Mouse (Mus musculus) cerebellum, adult 2 months (tissue): ENCODE results near the gene Acox3. TPM values are rescaled to one million over a fixed set of nuclear protein-coding genes. Genes with fewer than 3 reads are reported as not detected.
A peak's percentile ranks its signal among the peaks of the same experiment; 100 is the strongest.

Source experiments
- DNase-seq, 2 experiments: peaks; one replicate each; pipeline ENCODE4 v3.0.0; 2021
- H3K27ac ChIP-seq: fragments of 200-500 bp; 2 replicates; pipeline ENCODE4 v1.5.1; 2012; ENCODE audit warnings: low read length, control low read depth, inconsistent platforms; ENCODE audit not compliant: insufficient read depth
- H3K27me3 ChIP-seq: fragments of 200-500 bp; 2 replicates; pipeline ENCODE4 v1.6.1; 2012; ENCODE audit warnings: inconsistent platforms, mild to moderate bottlenecking, low read length, moderate library complexity; ENCODE audit not compliant: control insufficient read depth, insufficient read depth
- H3K4me1 ChIP-seq: fragments of 200-500 bp; 2 replicates; pipeline ENCODE4 v1.6.1; 2011; ENCODE audit warnings: low read length; ENCODE audit not compliant: control insufficient read depth, insufficient read depth
- H3K4me3 ChIP-seq: fragments of 200-500 bp; replicated peaks from 2 replicates; pipeline ENCODE3; 2011; ENCODE audit warnings: mild to moderate bottlenecking, low read depth, low read length, control low read depth; ENCODE audit not compliant: insufficient read depth
- CTCF ChIP-seq: fragments of 200-500 bp; IDR thresholded peaks from 2 replicates; pipeline ENCODE4 v1.5.1; 2011; ENCODE audit warnings: low read depth, mild to moderate bottlenecking, control low read depth, low read length, moderate library complexity, borderline replicate concordance; ENCODE audit not compliant: insufficient read depth
- POLR2A ChIP-seq: fragments of 200-500 bp; IDR thresholded peaks from 2 replicates; pipeline ENCODE4 v1.6.1; 2011; ENCODE audit warnings: low read length, control low read depth, borderline replicate concordance; ENCODE audit not compliant: insufficient read depth
- WGBS: fragments of 180-500 bp; shearing (Covaris S2); methylation state at CpG from one replicate; pipeline ENCODE4 v1.1.7; 2018; 5-methylcytosine and 5-hydroxymethylcytosine counted together
- polyA plus RNA-seq: library from polyadenylated mRNA; depleted of rRNA; stranded (reverse); fragments of >200 nt; gene quantifications from 2 replicates; pipeline ENCODE4 v1.2.3, GENCODE M21; 2012; rRNA removed

The Acox3 gene
- polyA plus RNA-seq: 33.3 and 33.7 TPM in 2 replicates

DNA sequence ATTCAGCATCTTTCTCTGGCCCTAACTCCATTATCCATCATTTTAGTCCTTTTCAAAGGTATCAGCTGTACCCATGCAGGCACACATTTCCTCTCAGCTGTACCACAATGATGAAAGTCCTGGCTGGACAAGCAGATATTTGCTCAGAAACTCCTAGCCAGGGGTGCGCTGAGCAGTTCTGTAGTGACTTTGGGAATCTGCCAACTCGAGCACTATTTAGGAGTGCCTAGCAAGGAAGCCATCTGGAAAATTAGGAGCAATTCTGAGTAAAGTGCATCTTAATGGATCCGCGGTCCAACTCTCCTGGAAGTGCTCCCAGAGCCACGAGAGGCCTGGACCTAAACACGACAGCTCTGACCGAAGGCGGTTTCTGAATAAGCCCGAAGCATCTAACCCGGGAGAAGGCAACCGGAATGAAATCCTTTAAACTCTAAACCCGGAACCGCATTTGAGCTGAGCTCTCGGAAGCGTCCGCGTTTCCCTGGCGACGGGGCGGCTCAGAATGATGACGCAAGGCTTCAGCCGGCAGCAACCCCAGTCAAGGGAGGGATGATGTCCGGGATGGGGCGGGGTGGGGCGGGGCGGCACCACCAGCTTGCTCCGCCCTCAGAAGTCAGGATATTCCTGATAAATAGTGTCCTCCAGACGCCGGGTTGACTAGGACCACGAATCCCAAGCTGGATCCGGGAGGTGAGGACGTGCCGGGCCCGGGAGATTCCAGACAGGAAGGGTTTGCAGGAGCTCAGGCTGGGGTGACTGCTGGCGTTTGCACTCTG, at the start of gene Acox3:
Gene Acox3, plus strand, starts transcription at position 596 of the 776 bp plus-strand sequence.
- peak; percentile 97 to 98 for DNase-seq
- Histone ChIP-seq H3K27ac (peak within 1 kb of the TSS; percentile 76), H3K27me3 (no peaks in the 10 kb centered on the region), H3K4me3 (peak within 1 kb of the TSS; percentile 99), H3K4me1 (peaks cover 7% of the 10 kb centered on the region; the same call in 1 of the 2 replicates)
- WGBS: under 1% methylated on average over 35 of the region's 35 CpGs
- TF ChIP-seq CTCF (no peak), POLR2A (peak; percentile 56; the same call in 1 of the 2 replicates)

DNA sequence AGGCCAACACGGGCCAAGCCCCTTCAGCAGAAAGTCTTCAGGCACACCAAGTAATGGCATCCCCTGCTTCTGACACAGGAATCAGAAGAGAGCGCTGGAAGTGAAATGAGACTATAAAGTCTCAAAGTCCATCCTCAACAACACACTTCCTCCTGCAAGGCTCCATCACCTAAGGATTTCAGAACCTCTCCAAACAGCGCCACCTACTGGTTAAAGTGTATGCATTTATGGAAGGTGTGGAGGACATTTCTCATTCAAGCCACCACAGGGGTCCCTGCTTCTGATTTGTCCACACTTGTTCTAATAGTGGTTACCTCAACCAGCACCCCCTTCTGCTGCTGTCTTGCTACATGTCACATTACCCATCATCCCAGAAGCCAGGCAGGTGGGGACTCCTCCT, 46.6 kb upstream of the Acox3 start:
- DNase-seq: no peak
- no peaks in the 10 kb centered on the region for H3K27me3 ChIP-seq
- no peak overlapping the region for H3K4me3 ChIP-seq
- 68% methylated on average over 3 of the region's 3 CpGs for WGBS
- no peak for TF ChIP-seq CTCF
- TF ChIP-seq POLR2A: no peak
- H3K4me1 ChIP-seq: no peaks in the 10 kb centered on the region
- no peak overlapping the region for H3K27ac ChIP-seq

DNA sequence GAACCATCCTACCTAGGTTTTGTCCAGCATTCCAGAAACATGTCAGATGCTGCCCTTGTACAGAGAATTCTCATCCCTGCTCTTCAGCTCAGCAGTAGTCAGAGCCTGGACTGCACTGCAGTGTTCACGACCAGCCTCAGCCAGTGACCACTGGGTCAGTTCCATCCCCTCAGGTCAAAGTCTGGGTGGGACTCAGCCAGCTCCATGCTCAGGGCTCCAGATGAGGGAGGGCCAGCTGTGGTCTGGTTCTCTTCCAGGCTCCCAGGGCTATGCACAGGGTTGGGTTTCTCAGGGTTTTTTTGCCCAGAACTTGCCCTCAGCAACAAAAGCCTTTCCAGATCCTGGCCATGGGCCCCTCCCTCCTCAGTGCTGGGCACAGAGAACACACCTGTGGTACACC, 45.4 kb upstream of the Acox3 start:
- DNase-seq: no peak
- H3K4me1 ChIP-seq: no peaks in the 10 kb centered on the region
- no peak overlapping the region for H3K4me3 ChIP-seq
- TF ChIP-seq CTCF: no peak
- no peak for TF ChIP-seq POLR2A
- 76% methylated on average over 1 of the region's 1 CpGs for WGBS
- no peaks in the 10 kb centered on the region for H3K27me3 ChIP-seq
- H3K27ac ChIP-seq: no peak overlapping the region

DNA sequence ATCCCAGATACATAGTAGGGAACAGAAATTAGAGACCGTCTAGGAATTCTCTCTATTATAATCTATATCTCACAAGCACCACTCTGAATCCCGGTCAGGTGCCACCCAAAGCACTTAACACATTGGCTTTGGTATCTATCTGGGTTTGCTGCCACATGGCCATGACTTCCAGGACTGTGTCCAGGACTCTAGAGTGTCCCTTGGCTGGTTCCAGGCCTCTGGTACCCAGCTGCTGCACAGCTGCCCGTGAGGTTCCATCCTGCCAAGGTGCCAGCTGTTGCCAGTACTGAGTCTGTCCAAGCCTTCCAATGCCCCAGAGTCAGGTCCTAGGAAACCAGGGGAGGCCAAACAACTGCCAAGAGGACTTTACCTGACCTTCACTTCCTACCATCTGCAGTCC, 44.8 kb upstream of the Acox3 start:
- 34% methylated on average over 3 of the region's 3 CpGs for WGBS
- TF ChIP-seq POLR2A: no peak
- TF ChIP-seq CTCF: no peak
- Histone ChIP-seq H3K27ac (no peak overlapping the region), H3K4me1 (no peaks in the 10 kb centered on the region), H3K4me3 (no peak overlapping the region), H3K27me3 (no peaks in the 10 kb centered on the region)
- DNase-seq: no peak

DNA sequence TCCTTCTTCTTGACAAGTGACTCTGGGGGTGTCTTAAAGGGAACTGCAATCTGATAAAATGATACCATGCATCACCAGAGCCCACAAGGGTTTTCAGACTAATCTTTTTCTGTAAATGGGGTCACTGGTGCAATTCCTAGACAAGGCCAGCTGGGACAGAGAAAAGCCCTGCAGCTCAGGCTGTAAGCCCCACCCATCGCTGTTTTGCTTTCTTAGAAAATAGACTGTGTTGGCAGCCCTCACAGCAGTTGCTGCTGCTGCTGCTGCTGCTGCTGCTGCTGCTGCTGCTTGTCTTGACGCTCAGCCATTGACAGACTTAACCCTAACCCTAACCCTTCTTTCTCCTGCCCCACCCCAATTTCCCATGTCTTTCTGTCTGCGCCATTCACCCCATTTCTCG, 43.3 kb upstream of the Acox3 start:
- WGBS: 57% methylated on average over 4 of the region's 4 CpGs

DNA sequence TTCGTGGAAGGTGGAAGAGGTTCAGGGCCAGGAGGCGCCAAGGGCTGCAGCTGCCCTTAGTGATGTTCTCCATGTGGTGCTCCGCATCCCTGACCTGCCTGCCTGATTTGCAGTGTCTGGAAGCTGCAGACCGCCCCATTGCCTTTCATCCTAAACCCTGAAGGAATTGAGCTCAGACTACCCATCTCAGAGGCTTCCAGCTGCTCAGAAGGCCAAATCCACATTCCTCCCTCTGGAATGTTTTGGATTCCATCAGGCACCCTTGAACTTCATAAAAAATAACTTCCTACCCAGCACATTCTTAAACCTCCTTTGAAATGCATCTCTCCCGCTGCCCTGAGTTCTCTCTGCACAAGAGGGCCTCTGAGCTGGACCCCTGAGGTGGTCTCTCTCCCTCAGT, 42.3 kb upstream of the Acox3 start:
- H3K4me3 ChIP-seq: no peak overlapping the region
- no peak overlapping the region for H3K27ac ChIP-seq
- DNase-seq: no peak
- no peaks in the 10 kb centered on the region for H3K4me1 ChIP-seq
- TF ChIP-seq POLR2A (no peak), CTCF (no peak)
- 72% methylated on average over 5 of the region's 5 CpGs for WGBS
- H3K27me3 ChIP-seq: no peaks in the 10 kb centered on the region

More for the DNA sequence above, 43.3 kb upstream of the Acox3 start:
- H3K27ac ChIP-seq: no peak overlapping the region
- TF ChIP-seq POLR2A: no peak
- no peak for TF ChIP-seq CTCF
- no peak for DNase-seq
- H3K4me3 ChIP-seq: no peak overlapping the region
- H3K4me1 ChIP-seq: no peaks in the 10 kb centered on the region
- no peaks in the 10 kb centered on the region for H3K27me3 ChIP-seq

DNA sequence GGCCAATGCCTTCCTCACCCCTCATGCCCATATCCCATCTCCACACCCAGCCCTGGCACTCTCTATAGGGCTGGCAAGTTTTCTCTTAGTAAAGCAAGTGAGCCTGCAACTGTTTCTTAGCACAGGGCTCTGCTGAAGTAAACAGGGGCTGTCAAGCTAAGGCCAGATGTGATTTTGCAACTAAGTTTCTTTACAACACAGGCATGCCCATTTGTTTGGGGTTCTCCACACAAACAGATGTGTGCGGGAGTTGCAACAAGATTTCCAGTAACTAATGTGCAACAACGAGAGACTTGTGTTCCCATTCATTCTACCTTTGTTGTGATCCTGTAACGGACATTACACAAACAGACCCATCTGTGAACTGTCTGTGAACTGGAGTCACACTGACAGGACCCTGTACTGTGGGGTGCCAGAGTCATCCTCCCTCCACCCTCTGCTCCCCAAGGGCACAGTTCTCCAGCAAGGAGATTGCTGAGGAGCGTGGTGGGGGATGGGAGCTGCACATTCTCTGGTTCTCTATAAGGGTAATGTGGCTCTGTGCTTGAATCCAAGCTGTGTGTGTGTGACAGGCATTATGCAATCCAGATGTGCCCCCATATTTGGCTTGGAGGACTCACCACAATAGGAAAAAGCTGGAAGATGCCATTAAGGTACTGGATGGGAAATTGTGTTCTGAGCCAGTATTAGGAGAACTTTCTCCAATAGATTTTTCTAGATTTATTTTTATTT, 41.6 kb upstream of the Acox3 start:
- Histone ChIP-seq H3K4me3 (no peak overlapping the region), H3K27me3 (no peaks in the 10 kb centered on the region), H3K4me1 (no peaks in the 10 kb centered on the region), H3K27ac (no peak overlapping the region)
- WGBS: 74% methylated on average over 4 of the region's 4 CpGs
- TF ChIP-seq POLR2A (no peak), CTCF (no peak)
- DNase-seq: no peak

DNA sequence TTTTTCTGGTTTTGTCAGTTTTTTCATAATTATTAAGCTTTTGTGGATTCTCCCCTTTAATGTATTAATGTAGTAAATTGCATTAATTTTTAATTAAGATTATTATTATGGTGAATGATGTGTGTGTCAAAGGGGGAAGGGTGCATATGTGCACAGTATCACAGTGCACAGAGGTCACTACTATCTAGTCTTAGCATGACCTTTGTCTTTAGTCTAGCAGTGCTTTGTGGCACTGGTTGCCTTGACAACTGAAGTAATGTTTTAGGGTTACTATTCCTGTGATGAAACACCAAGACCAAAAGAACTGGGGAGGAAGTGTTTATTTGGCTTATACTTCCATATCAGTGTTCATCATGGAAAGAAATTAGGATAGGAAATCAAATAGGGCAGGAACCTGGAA, 36.7 kb upstream of the Acox3 start:
- no peak for DNase-seq
- no peak overlapping the region for H3K27ac ChIP-seq
- H3K27me3 ChIP-seq: no peaks in the 10 kb centered on the region
- no peaks in the 10 kb centered on the region for H3K4me1 ChIP-seq
- H3K4me3 ChIP-seq: no peak overlapping the region
- TF ChIP-seq CTCF (no peak), POLR2A (no peak)
